Mouse (Mus musculus): ENCODE results near the gene Trpv4. TPM values are rescaled to one million over a fixed set of nuclear protein-coding genes. Genes with fewer than 3 reads are reported as not detected.

The Trpv4 gene
- total RNA-seq, 2 experiments from 2014 or later, result 1.3 to 2.6 TPM

DNA sequence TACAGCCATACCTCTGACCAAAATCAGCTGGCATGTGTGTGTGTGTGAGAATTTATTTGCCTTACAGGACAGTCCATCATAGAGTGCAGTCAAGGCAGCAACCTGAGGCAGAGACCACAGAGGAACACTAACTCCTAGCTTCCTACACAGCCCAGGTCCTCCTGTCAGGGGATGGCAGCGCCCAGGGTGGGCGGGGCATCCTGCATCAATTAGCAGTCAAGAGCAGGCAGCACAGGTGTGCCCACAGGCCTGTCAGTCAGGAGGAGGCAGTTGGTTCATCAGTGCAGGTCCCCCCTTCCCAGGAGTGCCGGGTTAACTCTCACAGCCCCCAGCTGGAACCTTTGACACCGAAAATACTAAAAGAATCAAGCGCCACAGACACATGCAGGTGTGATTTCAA, 10.8 kb upstream of the Trpv4 start:
- DNase-seq (ENCODE audit: low spot score in 2 of 2), result no peak

DNA sequence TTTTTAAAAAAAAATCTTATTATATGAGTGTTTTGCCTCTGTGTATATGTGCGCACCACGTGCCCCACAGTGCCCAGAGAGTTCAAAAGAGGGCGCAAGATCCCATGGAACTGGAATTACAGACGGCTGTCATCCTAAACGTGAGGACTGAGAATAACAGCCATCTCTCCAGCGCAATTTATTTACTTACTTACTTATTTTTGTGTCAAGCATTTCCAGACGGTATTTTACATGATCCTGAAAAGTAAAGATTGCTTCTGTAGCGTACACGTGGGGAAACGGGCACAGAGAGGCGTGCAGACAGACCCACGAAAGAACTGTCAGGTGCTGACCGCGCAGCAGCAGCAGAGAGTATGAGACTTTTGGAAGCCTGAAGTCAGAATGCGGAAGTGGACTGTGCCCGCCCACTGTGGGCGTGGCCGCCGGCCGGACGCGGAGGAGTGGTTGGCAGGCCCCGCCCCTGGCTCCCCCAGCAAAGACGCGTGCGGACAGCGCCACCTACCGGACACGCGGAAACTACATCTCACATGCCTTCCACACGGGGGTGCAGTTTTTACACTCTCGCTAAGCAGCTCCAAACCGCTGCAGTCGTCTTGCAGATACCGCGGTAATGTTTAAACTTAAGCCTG, 9.1 kb upstream of the Trpv4 start:
- DNase-seq (ENCODE audit: low spot score in 2 of 2), result peak; percentile 97 to 98

DNA sequence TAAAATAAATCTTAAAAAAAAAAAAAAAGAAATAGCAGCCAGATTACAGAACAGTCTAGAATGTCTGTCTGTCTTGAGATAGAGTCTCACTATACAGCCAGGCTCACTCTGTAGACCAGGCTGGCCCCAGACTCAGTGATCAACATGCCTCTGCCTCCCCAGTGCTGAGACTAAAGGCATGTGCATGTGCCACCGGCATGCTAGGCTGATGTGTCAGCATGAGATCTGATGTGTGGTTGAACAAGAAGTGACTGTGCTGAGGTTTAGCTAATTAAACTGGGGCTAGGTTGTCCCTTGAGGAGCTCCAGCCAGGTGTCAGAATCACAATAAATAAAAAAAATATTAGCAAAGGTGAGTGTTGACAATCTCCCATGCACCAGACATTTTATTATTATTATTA, 8.4 kb upstream of the Trpv4 start:
- DNase-seq (ENCODE audit: low spot score in 2 of 2), result no peak

DNA sequence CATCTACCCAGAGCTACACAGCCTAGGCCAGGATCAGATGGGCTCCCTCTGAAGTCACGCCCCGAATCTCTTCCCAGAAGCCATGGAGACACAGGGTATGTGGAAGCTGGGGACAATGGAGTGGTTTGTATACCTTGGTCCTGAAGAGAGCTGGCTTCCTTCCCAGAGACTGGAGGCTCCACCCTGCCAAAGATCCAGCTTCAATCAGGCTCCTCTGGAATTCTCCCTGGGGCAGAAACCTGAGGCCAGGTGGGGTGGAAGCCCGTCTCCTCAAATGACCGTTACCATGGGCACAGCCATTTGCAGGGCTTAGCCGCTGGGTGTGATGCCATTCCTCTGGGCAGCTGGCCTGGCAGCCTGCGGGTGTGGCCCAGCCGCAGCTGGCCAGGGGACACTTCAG, 6.5 kb upstream of the Trpv4 start:
- no peak for DNase-seq (ENCODE audit: low spot score in 2 of 2)

DNA sequence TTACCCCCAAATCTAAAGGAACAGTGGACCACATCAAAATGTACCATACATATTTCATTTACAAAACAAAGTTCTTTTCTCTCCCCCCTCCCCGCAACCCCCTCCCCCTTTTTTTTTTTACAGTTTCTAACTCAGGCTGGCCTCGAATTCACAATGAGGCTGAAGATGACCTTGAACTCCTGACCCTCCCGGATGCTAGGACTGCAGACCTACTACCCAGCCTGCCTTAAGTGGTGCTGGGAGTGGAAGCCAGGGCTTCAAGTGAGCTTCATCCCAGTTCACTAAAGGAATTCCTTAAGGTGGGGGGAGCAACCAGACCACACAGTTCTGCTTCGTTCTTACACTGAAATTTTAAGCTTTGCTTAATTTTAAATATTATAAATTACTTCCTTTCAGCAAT, 5.9 kb upstream of the Trpv4 start:
- DNase-seq (ENCODE audit: low spot score in 2 of 2), result no peak

DNA sequence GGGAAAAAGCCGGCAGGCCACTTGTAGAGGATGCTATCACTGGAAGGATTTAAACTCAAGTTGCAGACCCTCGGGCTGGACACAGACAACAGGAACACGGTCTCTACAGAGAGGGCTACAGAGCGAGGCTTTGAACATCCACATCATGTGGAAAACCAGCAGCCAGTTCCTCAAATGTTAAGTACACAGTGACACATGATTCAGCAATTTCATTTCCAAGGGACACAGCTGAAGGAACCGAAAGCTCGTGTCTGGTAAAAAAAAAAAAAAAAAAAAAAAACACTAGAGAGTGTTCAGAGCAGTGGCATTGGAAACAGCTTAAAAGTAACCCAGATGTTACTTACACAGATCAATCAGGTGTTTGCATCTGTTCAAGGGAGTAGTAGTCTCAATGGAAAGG, 2.8 kb upstream of the Trpv4 start:
- DNase-seq (ENCODE audit: low spot score in 2 of 2), result no peak

DNA sequence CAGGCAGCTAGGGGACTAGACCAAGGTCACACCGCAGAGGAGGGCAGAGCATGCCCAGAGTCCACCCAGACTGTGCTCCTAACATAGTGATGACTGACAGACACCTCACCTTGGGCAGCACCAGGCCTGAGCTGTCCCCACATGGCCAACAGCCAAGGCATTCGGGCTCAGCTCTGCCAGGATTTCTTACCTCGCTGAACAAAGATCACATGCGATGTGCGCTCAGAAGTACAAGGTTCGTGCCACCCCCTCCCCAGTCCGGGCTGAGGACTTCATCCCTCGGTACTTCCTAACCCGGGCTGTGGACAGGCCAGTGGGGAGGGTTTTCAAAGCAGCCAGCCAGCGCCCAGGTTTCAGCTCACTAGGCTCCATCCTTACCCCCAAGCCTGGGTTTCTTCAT, 795 bp downstream of the Trpv4 start:
- no peak for DNase-seq (ENCODE audit: low spot score in 2 of 2)

DNA sequence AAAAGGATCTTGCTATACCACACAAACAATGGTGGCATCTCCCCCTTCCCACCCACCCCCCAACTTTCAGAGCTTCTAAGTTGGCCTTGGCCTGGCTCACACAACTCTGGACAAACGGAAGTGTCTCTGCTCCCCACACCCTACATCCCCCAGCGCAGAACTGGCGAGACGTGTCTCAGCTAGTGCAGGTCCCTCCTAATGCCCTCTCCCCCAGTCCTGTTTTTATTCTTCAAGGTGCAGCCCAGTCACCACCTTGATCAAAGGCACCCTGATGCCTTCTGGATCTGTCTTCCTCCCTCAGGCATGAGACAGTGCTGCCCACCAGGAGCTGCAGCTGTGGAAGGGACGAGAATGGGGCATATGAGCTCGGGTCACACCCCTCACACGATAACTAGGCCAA, 1.9 kb downstream of the Trpv4 start:
- DNase-seq (ENCODE audit: low spot score in 2 of 2), result no peak

DNA sequence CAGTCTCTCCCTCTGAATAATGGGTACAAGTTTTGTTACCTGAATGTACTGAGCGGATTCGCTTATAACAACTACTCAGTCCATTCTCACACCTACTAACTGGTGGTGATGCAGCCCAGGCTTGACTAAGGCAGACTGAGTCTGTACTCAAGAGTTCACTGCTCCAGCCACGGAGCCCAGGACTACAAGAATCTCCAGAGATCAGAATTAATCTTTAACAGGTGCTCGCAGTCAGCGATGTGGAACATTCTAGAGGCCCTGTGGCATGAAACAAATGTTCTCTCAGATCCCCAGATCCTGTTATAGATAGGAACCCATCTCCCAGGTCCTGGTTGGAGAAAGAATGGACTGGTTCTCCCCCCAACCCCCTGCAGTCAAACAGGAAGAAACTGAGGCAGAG, 2.5 kb downstream of the Trpv4 start:
- DNase-seq (ENCODE audit: low spot score in 2 of 2), result no peak

DNA sequence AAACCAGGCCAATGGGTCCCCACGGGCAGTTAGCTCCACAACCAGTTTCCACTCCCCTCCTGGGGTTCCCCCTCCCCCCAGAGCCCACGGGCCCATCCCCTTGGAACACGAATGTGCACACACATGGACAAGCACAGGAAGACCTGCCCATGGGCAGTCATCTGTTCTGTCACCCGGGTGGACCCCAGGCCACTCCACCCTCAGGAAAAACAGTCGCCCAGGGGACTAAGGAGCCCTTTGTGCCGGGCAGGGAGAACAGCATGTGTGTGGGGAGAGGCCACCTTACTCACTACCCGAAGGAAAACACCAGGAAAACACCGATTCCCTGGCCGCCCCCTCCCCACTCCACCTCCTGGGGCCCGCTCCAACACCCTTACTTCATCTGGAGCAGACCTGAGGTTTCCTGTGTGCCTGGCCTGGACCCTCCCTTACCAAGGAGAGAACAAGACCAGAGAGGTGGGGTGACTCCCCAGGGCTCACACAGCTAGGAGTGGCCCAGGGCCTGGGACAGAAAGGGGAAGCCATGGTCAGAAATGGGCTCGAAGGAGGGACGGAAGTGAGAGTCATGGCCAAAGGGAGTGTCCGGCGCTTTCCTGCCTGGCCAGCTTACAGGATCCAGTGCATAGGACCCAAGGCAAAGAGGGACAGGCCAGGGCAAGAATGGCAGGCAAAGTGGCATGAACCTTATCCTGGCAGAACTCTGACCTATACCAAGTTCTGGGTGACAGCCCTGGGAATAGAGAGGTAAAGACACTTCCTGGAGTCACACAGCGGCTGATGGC, 4.4 kb downstream of the Trpv4 start:
- no peak for DNase-seq (ENCODE audit: low spot score in 2 of 2)

DNA sequence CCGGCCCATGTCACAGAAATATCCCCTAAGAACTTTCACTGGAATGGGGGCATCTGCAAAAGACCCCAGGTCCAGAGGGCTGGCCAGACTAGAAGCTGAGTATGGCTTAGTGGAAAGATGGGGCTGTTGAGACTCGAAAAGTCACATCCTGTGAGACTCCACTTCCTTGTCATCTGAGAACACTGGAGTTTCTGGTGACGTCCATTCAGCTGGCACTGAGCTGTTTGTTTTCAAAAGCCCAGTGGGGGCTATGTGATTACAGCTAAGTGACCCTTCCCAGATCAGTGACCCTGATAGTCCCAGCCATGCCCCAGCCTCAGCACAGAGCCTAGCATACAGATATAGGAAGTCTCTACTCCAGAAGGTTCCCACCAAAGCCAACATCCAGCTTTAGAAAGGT, 6.8 kb downstream of the Trpv4 start:
- no peak for DNase-seq (ENCODE audit: low spot score in 2 of 2)

DNA sequence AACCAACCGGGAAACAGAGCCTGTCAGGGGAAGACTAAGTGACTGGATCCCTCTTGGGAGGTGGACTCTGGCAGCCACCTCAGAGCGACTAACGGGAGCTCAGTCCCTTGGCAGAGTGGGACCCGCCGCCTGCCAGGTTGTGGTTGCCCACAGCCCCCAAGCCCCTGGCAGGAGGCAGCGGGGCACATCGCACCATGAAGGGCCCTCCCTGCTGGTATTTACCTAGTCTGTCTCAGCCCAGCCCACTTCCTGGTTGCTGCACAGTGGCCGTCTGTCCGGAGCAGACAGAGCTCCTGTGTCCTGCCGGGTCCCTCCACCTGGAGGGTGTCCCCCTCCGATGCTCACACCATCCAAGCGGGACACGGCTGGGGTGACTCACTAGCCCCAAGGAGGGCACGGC, 7.2 kb downstream of the Trpv4 start:
- no peak for DNase-seq (ENCODE audit: low spot score in 2 of 2)

DNA sequence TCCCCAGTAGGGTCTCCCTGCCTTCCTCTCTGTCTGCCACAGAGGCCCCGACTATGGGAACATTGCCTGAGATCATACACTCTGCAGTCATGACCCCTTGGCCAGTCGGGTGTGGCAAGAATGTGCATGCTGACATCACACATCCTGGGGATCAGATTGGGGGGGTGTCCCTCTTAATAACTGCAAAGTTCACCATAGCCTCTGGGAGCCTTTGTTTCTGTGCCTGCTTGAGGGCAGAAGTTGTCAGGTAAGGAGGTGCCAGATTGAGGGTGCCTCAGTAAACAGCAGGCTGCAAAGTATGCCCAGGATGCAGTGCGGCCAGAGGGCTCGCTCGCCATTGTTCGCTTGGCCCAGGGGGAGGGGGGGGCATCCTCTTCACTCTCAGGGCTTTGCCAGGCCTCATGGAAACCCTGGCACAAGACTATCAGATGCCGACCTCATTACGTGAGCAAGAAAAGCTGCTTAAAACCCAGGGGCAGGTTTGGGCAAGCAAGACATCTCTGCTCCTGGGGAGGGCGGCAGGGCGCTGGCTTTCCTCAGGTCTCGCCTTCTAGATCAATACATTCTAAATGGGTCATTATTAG, 9.4 kb downstream of the Trpv4 start:
- no peak for DNase-seq (ENCODE audit: low spot score in 2 of 2)

DNA sequence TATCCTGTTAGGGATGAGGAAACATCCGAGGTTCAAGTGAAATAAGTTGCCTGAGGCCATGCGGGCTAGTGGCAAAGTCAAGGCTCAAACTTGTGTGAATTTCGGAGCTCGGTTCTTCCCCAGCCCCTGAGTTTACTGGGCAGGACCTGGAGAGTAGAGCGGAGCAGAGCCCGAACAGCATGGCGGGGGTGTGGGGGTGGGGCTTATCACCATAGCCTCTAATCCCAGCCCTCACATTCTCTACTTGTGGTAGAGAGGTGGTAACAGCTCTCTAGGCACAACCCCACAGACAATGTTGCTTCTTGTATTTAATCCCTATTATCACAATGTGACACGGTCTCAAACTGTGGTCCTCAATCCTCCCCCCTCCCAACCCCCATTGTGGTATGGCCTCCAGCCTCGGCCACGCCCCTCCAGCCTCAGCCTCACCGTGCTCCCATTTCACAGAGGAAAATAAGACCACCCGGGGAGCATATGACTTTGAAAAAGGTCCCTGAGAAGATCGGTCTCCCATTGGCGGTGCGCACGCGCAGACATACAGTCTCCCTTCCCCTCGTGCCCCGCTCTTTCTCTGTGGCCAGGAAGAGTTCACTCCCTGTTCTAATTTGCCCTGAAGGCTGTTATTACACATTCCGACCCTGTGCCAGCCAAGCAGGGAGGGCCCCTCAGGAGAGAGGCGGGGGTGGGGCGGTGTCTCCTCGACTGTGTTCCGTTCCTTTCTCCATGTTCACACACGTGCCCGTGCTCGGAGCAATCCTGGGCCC, 10.8 kb downstream of the Trpv4 start:
- DNase-seq (ENCODE audit: low spot score in 2 of 2), result no peak

DNA sequence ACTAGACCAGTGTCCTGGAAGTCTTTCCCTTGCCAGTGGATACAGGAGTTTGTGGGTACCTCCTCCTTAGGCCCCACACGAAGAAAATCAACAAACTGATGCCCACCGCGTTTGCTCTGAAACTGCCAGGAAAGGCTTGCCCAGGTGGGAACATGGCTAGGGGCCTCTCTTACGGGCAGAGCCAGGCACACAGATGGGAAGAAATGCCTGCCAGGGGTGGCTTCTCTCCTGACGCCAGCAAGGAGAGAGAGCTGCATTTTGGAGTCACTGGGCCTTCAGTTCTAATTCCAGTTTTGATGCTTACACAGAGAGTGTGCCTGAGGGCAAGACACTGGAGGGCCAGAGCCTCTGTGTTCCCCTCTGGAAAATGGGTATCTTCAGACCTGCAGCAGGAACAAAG, 12.3 kb downstream of the Trpv4 start:
- DNase-seq (ENCODE audit: low spot score in 2 of 2), result no peak

DNA sequence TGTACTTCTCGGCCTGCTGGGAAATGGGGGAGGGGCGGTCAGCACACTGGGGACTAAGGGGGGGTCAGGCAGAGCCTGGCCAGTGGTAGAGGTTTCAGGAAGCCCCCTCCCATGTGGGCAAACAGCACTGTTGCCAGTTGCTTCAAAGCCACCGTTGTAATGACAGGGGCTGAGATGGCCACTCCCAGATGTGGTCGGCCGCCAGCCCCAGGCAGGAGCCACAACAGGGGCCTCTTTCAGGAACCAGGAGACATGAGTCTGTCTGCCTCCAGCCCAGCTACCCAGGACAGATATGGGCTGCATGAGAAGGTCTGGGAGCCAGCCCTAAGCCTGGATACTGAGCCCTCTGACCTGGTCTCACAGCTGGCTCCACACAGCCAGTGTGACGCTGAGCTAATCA, 13.3 kb downstream of the Trpv4 start:
- no peak for DNase-seq (ENCODE audit: low spot score in 2 of 2)

DNA sequence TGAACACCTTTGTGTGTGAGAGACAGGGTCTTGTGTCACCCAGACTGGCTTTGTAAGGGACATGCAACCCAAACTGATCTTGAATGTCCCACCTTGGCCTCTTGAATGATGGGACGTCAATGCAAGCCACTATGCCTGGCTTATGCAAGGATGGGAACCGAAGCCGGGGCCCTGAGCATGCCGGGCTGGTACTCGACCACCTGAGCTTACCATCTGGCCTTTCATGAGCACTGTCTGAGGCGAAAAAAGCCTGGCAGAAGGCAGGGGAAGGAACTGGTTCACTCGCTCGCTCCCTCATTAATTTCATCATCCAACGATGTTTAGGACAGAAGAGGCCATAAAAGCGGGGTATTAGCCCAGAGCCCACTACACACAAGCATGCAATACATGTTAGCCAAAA, 17.4 kb downstream of the Trpv4 start:
- no peak for DNase-seq (ENCODE audit: low spot score in 2 of 2)

DNA sequence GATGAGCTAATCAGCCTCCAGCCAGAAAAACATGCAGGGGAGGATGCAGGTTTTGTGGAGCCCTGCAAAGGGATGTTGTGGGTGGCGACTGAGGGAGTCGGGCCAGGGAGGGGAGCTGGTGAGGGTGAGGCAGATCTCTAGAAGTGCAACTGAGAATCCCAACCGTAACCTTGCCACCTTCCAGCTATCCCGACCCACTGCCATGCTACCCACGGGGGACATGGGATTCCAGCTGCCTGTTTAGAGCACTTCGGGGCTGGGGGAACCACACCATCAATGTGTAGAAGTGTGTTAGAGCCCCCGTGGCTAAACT, 18.6 kb downstream of the Trpv4 start:
- no peak for DNase-seq (ENCODE audit: low spot score in 2 of 2)

DNA sequence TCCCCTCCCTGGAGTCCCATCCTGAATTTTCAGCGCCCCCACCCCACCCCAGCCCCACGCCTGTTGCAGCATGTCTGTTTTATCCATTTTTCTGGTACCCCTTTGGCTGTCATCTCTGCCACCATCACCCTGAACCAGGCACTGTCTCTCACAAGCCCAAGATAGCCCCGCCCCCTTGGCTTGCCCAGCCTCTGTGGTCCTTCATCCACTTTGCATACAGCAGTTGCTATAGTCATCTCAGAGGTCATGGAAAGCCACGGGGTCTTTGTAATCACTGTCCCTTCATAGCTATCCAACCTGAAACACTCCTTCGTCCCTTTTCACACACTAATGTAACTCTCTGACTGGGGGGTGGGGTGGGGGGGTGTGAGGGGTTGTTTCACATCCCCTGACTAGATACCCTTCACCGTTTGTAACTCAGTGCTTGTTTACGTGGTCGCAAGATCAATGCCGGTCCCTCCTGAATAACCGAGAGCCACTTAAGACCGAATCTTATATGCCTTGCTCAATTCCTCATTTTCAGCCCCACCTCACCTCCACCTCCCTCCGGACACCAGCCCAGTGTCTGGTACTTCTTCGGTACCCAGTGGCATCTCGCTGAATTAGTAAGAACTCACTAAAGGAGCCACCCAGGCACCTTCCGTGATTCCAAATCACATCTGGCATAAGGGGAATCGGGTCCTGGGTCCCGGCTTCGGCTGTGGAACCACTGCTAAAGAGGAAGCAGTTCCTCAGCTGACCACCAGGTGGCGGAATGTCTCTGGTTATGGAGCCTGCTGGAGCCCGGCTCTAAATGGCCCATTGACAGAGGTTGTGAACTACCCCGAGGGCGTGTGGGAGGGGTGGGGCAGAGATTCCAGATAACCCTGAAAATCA, 19.2 kb downstream of the Trpv4 start:
- DNase-seq (ENCODE audit: low spot score in 2 of 2), result peak; percentile 58 to 92

DNA sequence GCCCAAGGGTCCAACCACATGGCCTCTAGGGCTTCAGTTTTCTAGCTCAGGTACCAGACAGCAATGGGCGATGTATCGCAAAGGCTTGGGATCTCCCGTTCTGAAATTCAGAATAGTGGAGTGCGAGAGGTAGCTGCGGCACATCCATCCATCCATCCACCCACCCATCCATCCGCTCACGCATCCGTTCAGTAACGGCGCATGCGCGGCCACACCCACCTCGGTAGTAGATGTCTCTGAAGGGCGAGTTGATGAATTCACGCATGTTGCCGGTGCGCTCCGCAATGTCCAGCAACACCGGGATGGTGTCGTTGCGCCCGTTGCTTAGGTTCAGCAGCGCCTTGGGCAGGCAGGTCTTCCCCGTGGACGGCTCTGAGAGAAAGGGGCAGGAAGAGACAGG, 22.1 kb downstream of the Trpv4 start:
- DNase-seq (ENCODE audit: low spot score in 2 of 2), result no peak

DNA sequence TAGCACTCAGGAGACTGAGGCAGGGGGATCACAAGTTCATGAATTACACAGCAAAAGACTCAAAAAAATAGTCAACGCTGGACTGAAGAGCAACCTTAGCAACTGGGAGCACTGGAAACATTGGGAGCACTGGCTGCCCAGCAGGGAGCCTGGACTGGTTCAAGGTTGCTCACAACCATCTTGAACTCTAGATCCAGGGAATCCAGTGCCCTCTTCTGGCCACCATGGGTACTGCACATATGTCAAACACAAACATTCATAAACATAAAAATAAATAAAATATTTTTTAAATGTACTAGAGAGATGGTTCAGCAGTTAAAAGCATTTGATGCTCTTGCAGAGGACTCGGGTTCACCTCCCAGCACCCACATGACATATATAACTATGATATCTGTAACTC, 26.9 kb downstream of the Trpv4 start:
- no peak for DNase-seq (ENCODE audit: low spot score in 2 of 2)
